Comparison of ENCODE assay signal across 8 mouse cellular contexts in genomic region chr1:156222205-156223000, GRCm38 (mm10). TPM values are rescaled to one million over a fixed set of nuclear protein-coding genes. Genes with fewer than 3 reads are reported as not detected.
DNase-seq lines count a peak whose midpoint lies in the region; ATAC-seq and TF ChIP-seq lines count a peak whose summit lies in the region.

No protein-coding gene starts in this region.

- no peak overlapping the region for H3K4me2 ChIP-seq in kidney, embryonic 14.5 days (replicated peaks; ENCODE audit: low read depth, low read length)
- H3K4me2 ChIP-seq in kidney, embryonic 15.5 days: no peak overlapping the region

- peaks cover 20% of the 10 kb centered on the region; the same call in 1 of the 2 replicates for H3K4me1 ChIP-seq in kidney, adult 2 months (ENCODE audit: control insufficient read depth, insufficient read depth, low read length)
- H3K4me1 ChIP-seq in kidney, embryonic 14.5 days (ENCODE audit: control insufficient read depth, insufficient read depth, low read length): peaks cover 6% of the 10 kb centered on the region
- H3K4me1 ChIP-seq in kidney, embryonic 15.5 days: peaks cover 25% of the 10 kb centered on the region

- no peak for TF ChIP-seq POLR2A in kidney, adult 2 months (IDR thresholded peaks at IDR 0.05; ENCODE audit: low read depth, low read length)

- peak; percentile 52 for DNase-seq in kidney, adult 2 months
- DNase-seq in embryo, embryonic 9.5 days (ENCODE audit: extremely low spot score): peak; percentile 62
- DNase-seq in ovary, postnatal 14 days (ENCODE audit: low spot score): peak; percentile 7
- DNase-seq in thymus, adult 18-20 months: no peak
- DNase-seq in left cerebral cortex, adult 18-20 months (ENCODE audit: low spot score in 2 of 2): no peak

- WGBS in kidney, adult 2 months: 33% methylated on average over 13 of the region's 13 CpGs
- WGBS in kidney, embryonic 14.5 days: 67% methylated on average over 13 of the region's 13 CpGs
- WGBS in kidney, embryonic 15.5 days: 58% methylated on average over 13 of the region's 13 CpGs

- TF ChIP-seq CTCF in kidney, adult 2 months (conservative IDR thresholded peaks at IDR 0.05; ENCODE audit: insufficient read depth, insufficient read length, low read depth, low read length): no peak

- H3K4me3 ChIP-seq in kidney, adult 2 months (ENCODE audit: insufficient read depth, low read depth, low read length): no peak overlapping the region
- no peak overlapping the region for H3K4me3 ChIP-seq in kidney, embryonic 14.5 days (ENCODE audit: low read length)
- no peak overlapping the region for H3K4me3 ChIP-seq in kidney, embryonic 15.5 days (replicated peaks)

- H3K9me3 ChIP-seq in kidney, embryonic 14.5 days (ENCODE audit: control insufficient read depth, low read length): no peaks in the 10 kb centered on the region
- H3K9me3 ChIP-seq in kidney, embryonic 15.5 days (replicated peaks): no peaks in the 10 kb centered on the region

- H3K27ac ChIP-seq in kidney, adult 2 months (ENCODE audit: insufficient read depth, low read depth, low read length): peak overlapping the region; percentile 63
- no peak overlapping the region for H3K27ac ChIP-seq in kidney, embryonic 14.5 days (ENCODE audit: low read depth, low read length)
- H3K27ac ChIP-seq in kidney, embryonic 15.5 days: 0 out of 2 replicates have a peak overlapping the region, but pooled peaks have one; percentile 32

- ATAC-seq in kidney, embryonic 14.5 days (ENCODE audit: low FRiP score, low TSS enrichment): no peak
- ATAC-seq in kidney, embryonic 15.5 days (replicated peaks; ENCODE audit: low FRiP score): peak; percentile 81; the same call in 1 of the 2 replicates
- ATAC-seq in cerebellum, adult (ENCODE audit: insufficient number of reproducible peaks, low FRiP score, low TSS enrichment): no peak

- no peaks in the 10 kb centered on the region for H3K36me3 ChIP-seq in kidney, adult 2 months (ENCODE audit: control insufficient read depth, insufficient read depth, low read length)
- H3K36me3 ChIP-seq in kidney, embryonic 14.5 days (ENCODE audit: control insufficient read depth, insufficient read depth, low read length): no peaks in the 10 kb centered on the region
- no peaks in the 10 kb centered on the region for H3K36me3 ChIP-seq in kidney, embryonic 15.5 days

- H3K9ac ChIP-seq in kidney, embryonic 14.5 days (ENCODE audit: low read depth, low read length): no peak overlapping the region
- H3K9ac ChIP-seq in kidney, embryonic 15.5 days: no peak overlapping the region

- no peaks in the 10 kb centered on the region for H3K27me3 ChIP-seq in kidney, adult 2 months (replicated peaks; ENCODE audit: control insufficient read depth, insufficient read depth, low read length)
- no peaks in the 10 kb centered on the region for H3K27me3 ChIP-seq in kidney, embryonic 14.5 days (ENCODE audit: control insufficient read depth, insufficient read depth, low read length)
- no peaks in the 10 kb centered on the region for H3K27me3 ChIP-seq in kidney, embryonic 15.5 days

RNA-seq across cellular contexts. Expression of gene Fam163a, which starts 17.6 kb away (rescaled TPM):
- 5.7 and 6.9 TPM in 2 replicates for polyA plus RNA-seq in kidney, adult 2 months (2012; rRNA removed)
- 0.13 and 0.23 TPM in 2 replicates for polyA plus RNA-seq in kidney, embryonic 14.5 days (2014; fragmentation: Nextera tagmentation; extraction: Ambion mirVana)
- polyA plus RNA-seq in kidney, embryonic 15.5 days (2015; fragmentation: Nextera tagmentation; extraction: Ambion mirVana): 0.91 and 1.5 TPM in 2 replicates
- 1 to 10 TPM; 5.7 to 7.7 TPM for total RNA-seq in left cerebral cortex, adult 18-20 months (2021)

Comparison
In these comparisons a context has a peak if more than half of its experiments do, and no peak if none do; other contexts are left out.
1. DNase-seq: peak in kidney, adult 2 months (single experiment), embryo, embryonic 9.5 days (single experiment) and ovary, postnatal 14 days (single experiment); none in thymus, adult 18-20 months (0 of 2) and left cerebral cortex, adult 18-20 months (0 of 2).